In genomic region chr7:127244658-127245510, GRCm38 (mm10) we compare ENCODE assay signal across 7 mouse cellular contexts. TPM values are rescaled to one million over a fixed set of nuclear protein-coding genes. Genes with fewer than 3 reads are reported as not detected.
A peak's percentile ranks its signal among the peaks of the same experiment; 100 is the strongest.
DNase-seq lines count a peak whose midpoint lies in the region; ATAC-seq and TF ChIP-seq lines count a peak whose summit lies in the region.

No protein-coding gene starts in this region.

- WGBS in kidney, embryonic 16.5 days: 7% methylated on average over 32 of the region's 33 CpGs
- 10% methylated on average over 29 of the region's 33 CpGs for WGBS in forebrain, postnatal 0 days
- WGBS in liver, embryonic 13.5 days (ENCODE audit: insufficient replicate concordance): 15% methylated on average over 26 of the region's 33 CpGs
- WGBS in stomach, embryonic 14.5 days: 10% methylated on average over 30 of the region's 33 CpGs

- peaks cover 17% of the 10 kb centered on the region for H3K4me1 ChIP-seq in kidney, embryonic 16.5 days (ENCODE audit: insufficient read depth, low read length)
- H3K4me1 ChIP-seq in bone marrow macrophage, adult 2 months (ENCODE audit: control insufficient read depth, insufficient read depth, low read length): peaks cover 11% of the 10 kb centered on the region
- peaks cover 10% of the 10 kb centered on the region for H3K4me1 ChIP-seq in forebrain, postnatal 0 days (ENCODE audit: insufficient read depth)
- peaks cover 39% of the 10 kb centered on the region for H3K4me1 ChIP-seq in liver, embryonic 13.5 days (replicated peaks)
- H3K4me1 ChIP-seq in stomach, embryonic 14.5 days (ENCODE audit: control insufficient read depth, insufficient read depth, low read length): peaks cover 20% of the 10 kb centered on the region

- H3K27me3 ChIP-seq in kidney, embryonic 16.5 days (ENCODE audit: insufficient read depth, low read length): no peaks in the 10 kb centered on the region
- no peaks in the 10 kb centered on the region for H3K27me3 ChIP-seq in forebrain, postnatal 0 days (ENCODE audit: insufficient read depth, low read length)
- no peaks in the 10 kb centered on the region for H3K27me3 ChIP-seq in liver, embryonic 13.5 days
- H3K27me3 ChIP-seq in stomach, embryonic 14.5 days (ENCODE audit: control insufficient read depth, insufficient read depth, low read length): no peaks in the 10 kb centered on the region

- ATAC-seq in kidney, embryonic 16.5 days (ENCODE audit: low FRiP score, low TSS enrichment): peak; percentile 88
- ATAC-seq in forebrain, postnatal 0 days: peak; percentile 59; the same call in 1 of the 2 replicates
- ATAC-seq in liver, embryonic 13.5 days (ENCODE audit: low read depth): peak; percentile 63; the same call in 1 of the 2 replicates
- ATAC-seq in stomach, embryonic 14.5 days (ENCODE audit: insufficient number of reproducible peaks, insufficient read depth, low FRiP score, low read depth): peak; percentile 70

- no peak; the same call in 1 of the 2 replicates for TF ChIP-seq POLR2A in bone marrow macrophage, adult 2 months (IDR thresholded peaks at IDR 0.05; ENCODE audit: borderline replicate concordance, low read depth, low read length)

- TF ChIP-seq CTCF in bone marrow macrophage, adult 2 months (IDR thresholded peaks at IDR 0.05; ENCODE audit: low read depth, low read length): no peak
- TF ChIP-seq CTCF in forebrain, postnatal 0 days (IDR thresholded peaks at IDR 0.05; ENCODE audit: low read depth): no peak

- no peak for DNase-seq in kidney, adult 8-10 months
- no peak for DNase-seq in forebrain, postnatal 0 days
- DNase-seq in liver, embryonic 13.5 days: no peak
- DNase-seq in ovary, postnatal 14 days (ENCODE audit: low spot score): no peak

- peak overlapping the region; percentile 95 for H3K27ac ChIP-seq in kidney, embryonic 16.5 days (ENCODE audit: low read length)
- H3K27ac ChIP-seq in bone marrow macrophage, adult 2 months (ENCODE audit: insufficient read depth, low read depth, low read length): peak overlapping the region; percentile 71
- H3K27ac ChIP-seq in forebrain, postnatal 0 days (ENCODE audit: low read depth, low read length): peak overlapping the region; percentile 89
- peak overlapping the region; percentile 91 for H3K27ac ChIP-seq in liver, embryonic 13.5 days
- H3K27ac ChIP-seq in stomach, embryonic 14.5 days (ENCODE audit: low read length): peak overlapping the region; percentile 94

- H3K36me3 ChIP-seq in kidney, embryonic 16.5 days (ENCODE audit: insufficient read depth, low read length): peaks cover 10% of the 10 kb centered on the region; the same call in 1 of the 2 replicates
- peaks cover 18% of the 10 kb centered on the region; the same call in 1 of the 2 replicates for H3K36me3 ChIP-seq in forebrain, postnatal 0 days (ENCODE audit: insufficient read depth)
- H3K36me3 ChIP-seq in liver, embryonic 13.5 days: peaks cover 25% of the 10 kb centered on the region
- peaks cover 24% of the 10 kb centered on the region for H3K36me3 ChIP-seq in stomach, embryonic 14.5 days (ENCODE audit: control insufficient read depth, insufficient read depth, low read length)

- H3K9me3 ChIP-seq in kidney, embryonic 16.5 days (ENCODE audit: low read length): no peaks in the 10 kb centered on the region
- no peaks in the 10 kb centered on the region for H3K9me3 ChIP-seq in forebrain, postnatal 0 days (ENCODE audit: low read length)
- no peaks in the 10 kb centered on the region for H3K9me3 ChIP-seq in liver, embryonic 13.5 days (replicated peaks)
- no peaks in the 10 kb centered on the region for H3K9me3 ChIP-seq in stomach, embryonic 14.5 days (ENCODE audit: control insufficient read depth, low read depth, low read length)

- H3K4me3 ChIP-seq in kidney, embryonic 16.5 days (ENCODE audit: low read length): peak overlapping the region; percentile 80
- peak overlapping the region; percentile 91 for H3K4me3 ChIP-seq in bone marrow macrophage, adult 2 months (ENCODE audit: insufficient read depth, low read length)
- peak overlapping the region; percentile 98 for H3K4me3 ChIP-seq in forebrain, postnatal 0 days (ENCODE audit: low read depth, low read length)
- peak overlapping the region; percentile 83 for H3K4me3 ChIP-seq in liver, embryonic 13.5 days (replicated peaks)
- H3K4me3 ChIP-seq in stomach, embryonic 14.5 days (ENCODE audit: low read depth, low read length): peak overlapping the region; percentile 85

- H3K4me2 ChIP-seq in kidney, embryonic 16.5 days (replicated peaks; ENCODE audit: low read depth, low read length): peak overlapping the region; percentile 72
- peak overlapping the region; percentile 67 for H3K4me2 ChIP-seq in forebrain, postnatal 0 days (ENCODE audit: low read depth)
- peak overlapping the region; percentile 98 for H3K4me2 ChIP-seq in liver, embryonic 13.5 days
- H3K4me2 ChIP-seq in stomach, embryonic 14.5 days (replicated peaks; ENCODE audit: low read depth, low read length): peak overlapping the region; percentile 77

- H3K9ac ChIP-seq in kidney, embryonic 16.5 days (replicated peaks; ENCODE audit: low read length): peak overlapping the region; percentile 96
- H3K9ac ChIP-seq in forebrain, postnatal 0 days: peak overlapping the region; percentile 95
- peak overlapping the region; percentile 89 for H3K9ac ChIP-seq in liver, embryonic 13.5 days
- peak overlapping the region; percentile 86 for H3K9ac ChIP-seq in stomach, embryonic 14.5 days (replicated peaks; ENCODE audit: low read depth, low read length)

RNA-seq across cellular contexts. Expression of gene Zfp771, which starts 0.8 kb away (rescaled TPM):
- polyA plus RNA-seq in kidney, embryonic 16.5 days (2015; fragmentation: Nextera tagmentation; extraction: Ambion mirVana): 60.5 and 64.3 TPM in 2 replicates
- polyA plus RNA-seq in bone marrow macrophage, adult 2 months (2012; ENCODE audit: insufficient read depth, insufficient read length, missing spikeins): 10.9 and 12.4 TPM in 2 replicates
- total RNA-seq in forebrain, postnatal 0 days (2014; rRNA removed): 65.2 and 65.7 TPM in 2 replicates
- 75.1 and 75.9 TPM in 2 replicates for polyA plus RNA-seq in forebrain, postnatal 0 days (2015; fragmentation: Nextera tagmentation; extraction: Ambion mirVana)
- polyA plus RNA-seq in liver, embryonic 13.5 days (2015; fragmentation: Nextera tagmentation; extraction: Ambion mirVana): 19.0 and 20.6 TPM in 2 replicates
- 54.9 and 55.2 TPM in 2 replicates for polyA plus RNA-seq in stomach, embryonic 14.5 days (2014; fragmentation: Nextera tagmentation; extraction: Ambion mirVana)

RNA-seq across cellular contexts. Expression of gene Sept1, which starts 12.0 kb away (rescaled TPM):
- 18.6 and 26.6 TPM in 2 replicates for polyA plus RNA-seq in kidney, embryonic 16.5 days (2015; fragmentation: Nextera tagmentation; extraction: Ambion mirVana)
- polyA plus RNA-seq in bone marrow macrophage, adult 2 months (2012; ENCODE audit: insufficient read depth, insufficient read length, missing spikeins): 2.9 and 5.8 TPM in 2 replicates
- 6.5 and 8.0 TPM in 2 replicates for total RNA-seq in forebrain, postnatal 0 days (2014; rRNA removed)
- 5.6 and 6.7 TPM in 2 replicates for polyA plus RNA-seq in forebrain, postnatal 0 days (2015; fragmentation: Nextera tagmentation; extraction: Ambion mirVana)
- polyA plus RNA-seq in liver, embryonic 13.5 days (2015; fragmentation: Nextera tagmentation; extraction: Ambion mirVana): 9.7 and 9.8 TPM in 2 replicates
- polyA plus RNA-seq in stomach, embryonic 14.5 days (2014; fragmentation: Nextera tagmentation; extraction: Ambion mirVana): 14.9 and 16.5 TPM in 2 replicates

RNA-seq across cellular contexts. Expression of gene Zfp553, which starts 12.0 kb away (rescaled TPM):
- 45.2 and 46.0 TPM in 2 replicates for polyA plus RNA-seq in kidney, embryonic 16.5 days (2015; fragmentation: Nextera tagmentation; extraction: Ambion mirVana)
- polyA plus RNA-seq in bone marrow macrophage, adult 2 months (2012; ENCODE audit: insufficient read depth, insufficient read length, missing spikeins): 6.5 and 6.8 TPM in 2 replicates
- total RNA-seq in forebrain, postnatal 0 days (2014; rRNA removed): 34.3 and 46.6 TPM in 2 replicates
- polyA plus RNA-seq in forebrain, postnatal 0 days (2015; fragmentation: Nextera tagmentation; extraction: Ambion mirVana): 29.8 and 35.9 TPM in 2 replicates
- polyA plus RNA-seq in liver, embryonic 13.5 days (2015; fragmentation: Nextera tagmentation; extraction: Ambion mirVana): 8.3 and 9.0 TPM in 2 replicates
- 22.9 and 24.4 TPM in 2 replicates for polyA plus RNA-seq in stomach, embryonic 14.5 days (2014; fragmentation: Nextera tagmentation; extraction: Ambion mirVana)

RNA-seq across cellular contexts. Expression of gene Dctpp1, which starts 15.6 kb away (rescaled TPM):
- polyA plus RNA-seq in kidney, embryonic 16.5 days (2015; fragmentation: Nextera tagmentation; extraction: Ambion mirVana): 196 and 200 TPM in 2 replicates
- polyA plus RNA-seq in bone marrow macrophage, adult 2 months (2012; ENCODE audit: insufficient read depth, insufficient read length, missing spikeins): 25.6 and 27.3 TPM in 2 replicates
- 90.8 and 122 TPM in 2 replicates for total RNA-seq in forebrain, postnatal 0 days (2014; rRNA removed)
- 138 and 183 TPM in 2 replicates for polyA plus RNA-seq in forebrain, postnatal 0 days (2015; fragmentation: Nextera tagmentation; extraction: Ambion mirVana)
- polyA plus RNA-seq in liver, embryonic 13.5 days (2015; fragmentation: Nextera tagmentation; extraction: Ambion mirVana): 134 and 136 TPM in 2 replicates
- polyA plus RNA-seq in stomach, embryonic 14.5 days (2014; fragmentation: Nextera tagmentation; extraction: Ambion mirVana): 175 and 202 TPM in 2 replicates

RNA-seq across cellular contexts. Expression of gene Sephs2, which starts 29.0 kb away (rescaled TPM):
- polyA plus RNA-seq in kidney, embryonic 16.5 days (2015; fragmentation: Nextera tagmentation; extraction: Ambion mirVana): 105 and 108 TPM in 2 replicates
- 72.2 and 77.0 TPM in 2 replicates for polyA plus RNA-seq in bone marrow macrophage, adult 2 months (2012; ENCODE audit: insufficient read depth, insufficient read length, missing spikeins)
- total RNA-seq in forebrain, postnatal 0 days (2014; rRNA removed): 73.0 and 78.0 TPM in 2 replicates
- 82.4 and 83.5 TPM in 2 replicates for polyA plus RNA-seq in forebrain, postnatal 0 days (2015; fragmentation: Nextera tagmentation; extraction: Ambion mirVana)
- polyA plus RNA-seq in liver, embryonic 13.5 days (2015; fragmentation: Nextera tagmentation; extraction: Ambion mirVana): 138 and 169 TPM in 2 replicates
- 97.3 and 114 TPM in 2 replicates for polyA plus RNA-seq in stomach, embryonic 14.5 days (2014; fragmentation: Nextera tagmentation; extraction: Ambion mirVana)
